Mouse (Mus musculus) c-Kit-positive CD71-positive TER-119-positive erythroid progenitor cells, embryonic 14.5 days (primary cell): ENCODE results near the gene Nup85.

ENCODE experiments used
- DNase-seq: peaks from one replicate; pipeline ENCODE4 v3.0.0-alpha.2; 2013; ENCODE audit warnings: low spot score

Nup85 gene

DNA sequence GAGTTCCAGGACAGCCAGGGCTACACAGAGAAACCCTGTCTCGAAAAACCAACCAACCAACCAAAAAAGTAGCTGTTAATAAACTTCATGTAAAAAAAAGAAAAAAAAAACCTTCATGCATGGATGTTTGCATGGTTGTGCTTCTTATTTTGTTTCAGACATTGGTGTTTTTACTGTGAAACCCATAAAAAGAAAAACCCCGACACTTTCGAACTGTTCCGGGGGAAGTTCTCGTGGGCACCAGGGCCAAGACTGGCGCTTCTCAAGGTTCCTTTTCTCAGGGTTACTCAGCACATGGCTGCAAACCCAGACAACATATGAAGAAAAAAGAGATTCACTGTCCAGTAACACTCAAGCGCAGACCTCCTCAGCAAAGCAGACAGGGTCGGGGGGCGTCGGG, 68.6 kb downstream of the Nup85 start:
- no peak for DNase-seq
